Mouse (Mus musculus) monocyte, adult 2 months (primary cell): ENCODE measurements around the gene Rgl1.
A peak's percentile ranks its signal among the peaks of the same experiment; 100 is the strongest.

Experiments used
- DNase-seq, 2 experiments: peaks; one replicate each; pipeline ENCODE4 v3.0.0; 2022; ENCODE audit warnings: low spot score in 2 of 2, low read depth in 1 of 2

Gene Rgl1

DNA sequence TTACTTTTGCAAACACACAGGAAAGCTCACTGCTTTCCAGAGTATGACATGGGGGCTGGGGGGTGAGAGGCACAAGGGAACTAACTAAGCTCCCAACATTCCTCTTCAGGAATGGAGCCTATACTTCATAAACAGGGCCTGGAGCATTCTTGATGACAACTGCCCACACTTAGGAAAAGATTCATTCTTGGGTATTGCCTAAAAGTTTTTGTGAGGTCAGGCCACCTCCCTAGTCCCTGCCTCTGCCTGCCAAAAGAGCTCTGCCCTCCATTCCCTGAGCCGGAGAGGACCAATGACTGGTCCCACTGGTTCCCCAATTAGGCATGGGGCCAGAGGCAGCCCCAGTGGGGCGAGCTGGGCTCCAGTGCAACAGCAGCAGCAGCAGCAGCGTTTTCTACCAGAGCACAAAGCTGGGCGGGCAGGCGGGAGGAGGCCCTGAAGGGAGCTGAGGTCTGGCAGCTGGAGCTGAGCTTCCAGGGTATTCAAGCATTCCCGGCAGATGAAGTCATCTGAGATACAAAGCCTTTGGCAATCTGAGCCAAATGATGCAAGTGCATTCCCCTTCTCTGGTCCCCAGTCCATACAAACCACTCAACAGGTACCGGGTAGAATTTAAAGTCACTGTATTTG is 210.1 kb downstream of the Rgl1 start:
- DNase-seq: no peak

DNA sequence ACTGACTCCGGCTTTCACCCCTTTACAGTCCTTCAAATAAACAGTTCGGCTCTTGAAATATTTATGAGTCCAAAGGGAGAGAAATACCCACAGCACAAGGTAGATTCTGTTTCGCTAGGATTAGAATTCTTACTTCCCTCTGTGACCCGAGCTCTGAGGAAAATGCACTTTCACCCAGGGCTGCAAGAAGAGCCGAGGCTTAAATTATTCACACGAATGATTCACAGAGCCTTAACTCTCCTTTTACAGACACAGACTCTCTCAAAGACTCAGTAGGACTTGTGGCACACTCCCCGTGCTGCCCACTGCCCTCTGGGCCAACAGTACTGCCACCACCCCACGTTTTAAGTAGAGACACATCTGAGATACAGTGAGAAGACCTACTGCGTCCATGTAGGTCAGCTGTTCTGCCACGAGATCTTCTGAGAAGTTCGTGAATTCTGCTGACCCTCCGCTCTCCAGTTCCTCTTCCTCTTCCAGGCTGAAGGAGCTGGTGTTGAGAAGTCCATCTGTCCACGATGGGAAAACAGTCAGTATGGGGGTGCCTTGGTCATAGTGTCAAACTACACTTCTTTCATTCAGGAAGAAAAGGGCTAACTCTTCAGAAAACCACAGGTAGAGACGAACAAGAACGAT is 212.1 kb downstream of the Rgl1 start:
- peak in 1 of 2 experiments; percentile 15 for DNase-seq

DNA sequence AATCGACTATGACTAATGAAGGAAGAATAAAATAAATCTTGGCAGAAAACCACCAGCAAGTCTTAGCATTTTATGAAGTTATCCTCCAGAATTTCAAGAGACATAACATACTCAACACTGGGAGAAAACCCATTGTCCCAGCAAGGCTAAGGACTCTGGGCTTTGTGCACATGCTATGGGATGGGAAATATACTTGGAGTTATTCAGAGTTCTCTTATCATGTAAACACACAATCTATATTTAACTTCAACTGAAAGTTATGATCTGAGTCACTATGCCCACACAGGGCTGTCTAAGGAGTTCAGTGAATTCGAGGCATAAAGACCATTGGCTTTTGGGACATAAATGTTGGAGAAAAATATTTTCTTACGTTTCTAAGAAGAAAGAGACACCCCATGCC is 215.2 kb downstream of the Rgl1 start:
- DNase-seq: no peak

DNA sequence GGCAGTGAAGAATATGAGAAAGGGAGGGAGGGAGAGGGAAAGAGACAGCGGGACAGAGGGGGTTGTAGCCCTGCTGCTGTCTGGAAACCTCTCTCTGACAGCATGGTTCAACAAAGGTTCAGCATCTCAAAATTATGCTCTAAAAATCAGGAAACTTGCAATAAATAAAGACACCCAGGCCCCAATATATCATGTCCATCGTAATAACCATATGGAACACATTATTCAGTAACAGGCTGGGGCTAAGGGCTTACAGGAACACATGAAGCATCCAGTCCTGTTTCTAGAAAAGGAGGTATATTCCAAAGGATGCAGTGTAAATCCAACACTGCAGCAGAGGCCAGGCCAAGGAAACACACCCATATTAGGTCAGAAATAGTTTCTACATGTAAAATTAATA is 215.6 kb downstream of the Rgl1 start:
- no peak for DNase-seq

- DNase-seq: no peak
These were observed 217.0 kb downstream of the Rgl1 start for GRCm38 (mm10) chr1:152549061-152549738.

GRCm38 (mm10) chr1:152543449-152544159 is 222.5 kb downstream of the Rgl1 start:
- DNase-seq: no peak

GRCm38 (mm10) chr1:152542747-152543378 is 223.3 kb downstream of the Rgl1 start:
- no peak for DNase-seq

DNA sequence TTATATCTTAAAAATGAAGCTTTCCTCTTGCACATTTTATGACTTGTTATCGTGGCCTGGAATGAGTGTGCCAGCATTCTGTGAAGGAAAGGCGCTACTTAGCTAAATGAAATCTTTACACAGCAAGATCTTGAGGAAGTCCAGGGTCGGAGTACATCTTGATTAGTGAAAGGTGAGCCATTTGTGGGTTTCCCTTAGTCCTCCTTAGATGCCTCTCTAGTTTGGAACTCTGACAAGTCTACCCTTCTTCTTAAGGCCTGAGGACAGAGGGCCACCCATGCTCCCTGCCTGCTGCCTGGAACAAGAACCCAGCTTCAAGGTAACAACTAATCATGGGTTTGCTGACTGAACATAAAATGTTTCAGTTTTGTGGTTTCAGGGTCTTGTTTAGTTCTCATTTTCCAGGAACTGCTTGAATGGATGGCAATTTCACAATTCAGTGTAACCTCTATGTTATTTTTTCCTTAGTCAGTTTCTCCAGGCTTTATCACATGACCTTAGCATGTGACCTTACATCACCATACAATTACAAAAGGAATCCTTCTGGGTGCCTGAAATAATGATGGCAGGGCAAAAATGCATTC is 225.8 kb downstream of the Rgl1 start:
- DNase-seq: no peak

GRCm38 (mm10) chr1:152538817-152539216 is 227.3 kb downstream of the Rgl1 start:
- no peak for DNase-seq

DNA sequence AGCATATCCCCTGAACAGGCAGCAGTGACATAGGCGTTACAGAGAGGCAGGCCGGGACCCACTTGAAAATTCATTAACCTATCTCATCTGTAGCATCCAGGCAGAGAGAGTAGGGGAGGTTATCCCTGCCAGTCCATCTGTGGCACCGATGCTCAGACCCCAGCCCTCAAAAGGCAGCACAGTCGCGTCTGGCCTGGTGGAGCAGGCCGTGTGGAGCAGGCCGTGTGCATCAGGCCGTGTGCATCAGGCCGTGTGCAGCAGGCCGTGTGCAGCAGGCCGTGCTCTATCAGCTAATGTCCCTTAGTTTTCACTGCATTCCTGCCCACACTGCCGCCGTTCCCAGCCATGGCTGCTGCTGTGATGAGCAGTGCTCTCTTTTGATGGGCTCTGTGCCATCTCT is 229.0 kb downstream of the Rgl1 start:
- no peak for DNase-seq

DNA sequence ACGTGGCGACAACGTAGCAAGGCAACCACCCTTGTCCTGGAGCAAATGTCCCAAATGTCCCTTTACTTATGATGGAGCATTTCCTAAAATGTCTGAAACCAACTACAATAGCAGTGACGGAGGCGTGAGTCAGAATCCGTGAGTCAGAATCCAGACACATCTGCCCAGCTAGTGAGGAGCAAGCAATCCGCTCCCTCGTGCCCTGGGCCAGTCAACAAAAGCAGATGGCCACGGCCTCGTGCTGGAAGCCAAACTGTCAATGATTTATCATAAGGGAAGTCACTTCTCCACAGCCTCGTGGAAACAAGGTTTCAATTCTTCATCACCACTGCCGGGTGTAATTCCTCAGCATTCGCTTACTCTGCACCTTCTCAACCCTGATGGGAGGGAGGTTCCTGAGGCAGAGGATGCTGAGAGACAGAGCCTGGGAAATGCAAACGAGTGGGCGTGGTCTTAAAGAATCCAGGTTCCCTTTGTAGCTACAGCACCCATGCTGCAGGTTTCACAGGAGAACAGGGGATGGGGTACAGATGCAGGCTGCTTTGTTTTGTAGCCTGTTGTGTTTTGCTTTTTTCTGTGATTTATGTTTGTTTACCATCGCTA is 229.6 kb downstream of the Rgl1 start:
- peak in 1 of 2 experiments; percentile 23 for DNase-seq

DNA sequence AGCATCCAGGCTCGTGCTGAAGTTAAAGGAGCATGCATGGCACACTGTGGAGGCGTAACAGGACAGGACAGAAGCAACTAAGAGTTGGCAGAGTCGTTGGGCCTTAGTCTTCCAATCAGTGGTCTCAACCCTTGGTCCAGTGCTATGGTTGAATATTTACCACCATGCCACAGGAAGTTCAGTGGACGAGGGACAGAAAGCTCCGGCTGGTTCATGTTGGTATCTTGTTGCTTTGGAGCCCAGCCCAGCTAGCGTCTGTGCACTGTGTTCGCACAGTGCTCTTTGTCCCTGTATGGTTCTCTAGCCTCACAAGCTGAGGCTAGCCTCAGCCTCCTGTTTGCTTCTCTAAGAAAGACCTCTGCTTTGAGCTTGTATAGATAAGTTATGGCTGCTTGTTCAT is 231.6 kb downstream of the Rgl1 start:
- DNase-seq: no peak

GRCm38 (mm10) chr1:152531498-152531897 is 234.7 kb downstream of the Rgl1 start:
- DNase-seq: no peak

- DNase-seq: peak; percentile 42 to 56
These were observed 237.4 kb downstream of the Rgl1 start for GRCm38 (mm10) chr1:152528778-152529177.

GRCm38 (mm10) chr1:152528214-152528613 is 237.9 kb downstream of the Rgl1 start:
- no peak for DNase-seq

DNA sequence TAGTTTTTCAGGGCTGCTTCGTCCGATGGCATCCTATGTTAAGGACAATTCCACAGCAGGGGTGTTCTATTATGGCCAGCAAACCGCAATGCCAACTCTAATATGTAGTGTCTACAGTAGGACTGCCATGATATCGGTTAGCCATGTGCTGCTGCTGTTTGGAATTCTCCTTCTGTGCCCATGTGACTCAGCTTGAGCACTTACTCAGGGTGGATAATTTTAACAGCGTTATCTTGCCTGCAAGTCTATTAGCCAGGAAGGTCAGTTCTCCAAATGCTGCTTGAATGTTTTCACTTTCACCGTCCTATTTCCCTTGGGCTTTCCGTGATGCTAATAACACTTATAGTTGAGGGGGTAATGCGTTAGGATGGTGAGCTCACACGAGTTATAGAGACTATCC is 240.0 kb downstream of the Rgl1 start:
- DNase-seq: no peak

- peak; percentile 33 to 52 for DNase-seq
These were observed 241.0 kb downstream of the Rgl1 start for GRCm38 (mm10) chr1:152524987-152525648.

- DNase-seq: no peak
These were observed 241.9 kb downstream of the Rgl1 start for GRCm38 (mm10) chr1:152524098-152524892.

- no peak for DNase-seq
These were observed 242.9 kb downstream of the Rgl1 start for GRCm38 (mm10) chr1:152523292-152523691.
